Mouse (Mus musculus): ENCODE results near the gene Uqcc1.
"Not testable (repeated sequence)": the region's sequence is repeated elsewhere in the genome, so short reads cannot be mapped to it uniquely, and the experiment has no call there.

DNA sequence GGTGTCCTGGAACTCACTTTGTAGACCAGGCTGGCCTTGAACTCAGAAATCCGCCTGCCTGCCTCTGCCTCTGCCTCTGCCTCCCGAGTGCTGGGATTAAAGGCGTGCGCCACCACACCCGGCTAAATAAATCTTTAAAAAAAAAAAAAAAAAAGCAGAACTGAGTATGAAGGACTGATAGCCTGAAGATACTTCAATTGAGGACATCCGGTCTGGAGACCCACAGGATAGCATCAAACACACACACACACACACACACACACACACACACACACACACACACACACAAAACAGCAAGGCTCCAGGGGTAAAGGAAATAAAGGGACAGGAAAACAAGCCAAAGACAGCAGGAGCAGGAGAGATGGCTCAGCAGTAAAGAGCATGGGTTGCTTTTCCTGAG, 4.9 kb downstream of the Uqcc1 start:
- not testable (repeated sequence) for TF ChIP-seq POLR2A (IDR thresholded peaks at IDR 0.05; ENCODE audit: borderline replicate concordance, extremely low read depth, low read depth, low read length); CTCF (IDR thresholded peaks at IDR 0.05; ENCODE audit: insufficient read depth, low read length)
